Mouse (Mus musculus) thymus, adult 2 months (tissue): Measurements from ENCODE around the gene Slc25a44.

Source experiments
- CTCF ChIP-seq: fragments of 200-500 bp; IDR thresholded peaks from 2 replicates; pipeline ENCODE4 v1.5.1; 2012; ENCODE audit warnings: mild to moderate bottlenecking, control low read depth, low read length, moderate library complexity, borderline replicate concordance; ENCODE audit not compliant: control insufficient read depth, poor library complexity, insufficient read depth; ENCODE audit errors: extremely low read depth
- POLR2A ChIP-seq: fragments of 200-500 bp; IDR thresholded peaks from 2 replicates; pipeline ENCODE4 v1.6.1; 2012; ENCODE audit warnings: mild to moderate bottlenecking, low read length, control low read depth, moderate library complexity; ENCODE audit not compliant: control insufficient read depth, poor library complexity, insufficient read depth; ENCODE audit errors: extremely low read depth

- TF ChIP-seq CTCF, result no peak
- no peak for TF ChIP-seq POLR2A
Observed at GRCm38 (mm10) chr3:88384364-88384763, 40.6 kb downstream of the Slc25a44 start, which contains the start of gene Bglap.
